Mouse (Mus musculus): ENCODE measurements around the gene Gm13278. TPM values are rescaled to one million over a fixed set of nuclear protein-coding genes. Genes with fewer than 3 reads are reported as not detected.

The Gm13278 gene
- polyA plus RNA-seq (2012; rRNA removed) = not detected in 2 replicates

GRCm38 (mm10) chr4:88791250-88791649 lies at the start of gene Gm13278:
Gene Gm13278, plus strand, starts transcription at chr4:88791550.

DNA sequence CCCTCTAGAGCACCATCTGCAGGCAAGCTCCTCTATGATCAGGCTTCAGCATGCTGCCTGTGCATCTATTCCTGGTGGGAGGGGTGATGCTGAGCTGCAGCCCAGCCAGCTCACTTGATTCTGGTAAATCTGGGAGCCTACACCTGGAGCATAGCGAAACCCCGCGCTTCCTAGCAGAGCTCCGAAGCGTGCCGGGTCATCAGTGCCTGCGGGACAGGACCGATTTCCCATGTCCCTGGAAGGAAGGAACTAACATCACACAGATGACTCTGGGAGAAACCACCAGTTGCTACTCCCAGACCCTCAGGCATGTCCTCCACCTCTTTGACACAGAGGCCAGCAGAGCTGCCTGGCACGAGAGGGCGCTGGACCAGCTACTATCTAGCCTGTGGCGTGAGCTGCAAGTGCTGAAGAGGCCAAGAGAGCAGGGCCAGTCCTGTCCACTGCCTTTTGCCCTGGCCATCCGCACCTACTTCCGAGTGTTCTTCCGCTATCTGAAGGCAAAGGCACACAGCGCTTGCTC lies 36.5 kb upstream of the Gm13278 start, which contains the start of gene Gm13271:
Gene Gm13271 (plus strand): TSS at position 51 of the 523 bp plus-strand sequence.

GRCm38 (mm10) chr4:88759610-88760268 lies 31.6 kb upstream of the Gm13278 start, which contains the start of gene Gm13283:
Gene Gm13283, plus strand, starts transcription at chr4:88760119.

DNA sequence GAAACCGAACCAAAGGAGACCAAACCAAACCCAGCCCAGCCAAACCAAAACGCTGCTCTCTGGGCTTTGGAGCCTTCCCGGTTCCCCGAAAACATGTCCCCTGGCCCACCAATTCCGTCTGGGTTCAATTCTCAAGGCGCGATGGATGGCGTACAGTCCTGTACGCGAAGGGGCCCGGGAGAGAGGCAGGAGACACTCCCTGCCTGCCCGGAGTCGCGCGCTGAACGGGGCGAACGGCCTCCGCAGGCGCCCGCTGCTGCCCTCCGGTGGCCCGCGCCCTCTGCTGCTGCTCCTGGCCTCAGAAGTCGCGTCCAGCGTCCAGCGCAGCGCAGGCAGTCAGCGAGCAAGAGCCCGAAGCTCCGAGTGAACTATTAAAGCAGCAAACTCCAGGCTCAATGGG lies 17.8 kb upstream of the Gm13278 start, which contains the start of gene Gm13290:
Gene Gm13290 (plus strand): TSS at position 301 of the 400 bp plus-strand sequence.

GRCm38 (mm10) chr4:88776622-88777021 lies 14.7 kb upstream of the Gm13278 start, which contains the start of gene Gm13289:
Gene Gm13289, plus strand, starts transcription at chr4:88776922.

GRCm38 (mm10) chr4:88779550-88779949 lies 11.8 kb upstream of the Gm13278 start, which contains the start of gene Gm13272:
Gene Gm13272, plus strand, starts transcription at chr4:88779850.

GRCm38 (mm10) chr4:88781831-88782230 lies 9.5 kb upstream of the Gm13278 start, which contains the start of gene Ifnz:
Gene Ifnz, plus strand, starts transcription at chr4:88782131.

GRCm38 (mm10) chr4:88785409-88785808 lies 5.9 kb upstream of the Gm13278 start, which contains the start of gene Gm13276:
Gene Gm13276, plus strand, starts transcription at chr4:88785709.

DNA sequence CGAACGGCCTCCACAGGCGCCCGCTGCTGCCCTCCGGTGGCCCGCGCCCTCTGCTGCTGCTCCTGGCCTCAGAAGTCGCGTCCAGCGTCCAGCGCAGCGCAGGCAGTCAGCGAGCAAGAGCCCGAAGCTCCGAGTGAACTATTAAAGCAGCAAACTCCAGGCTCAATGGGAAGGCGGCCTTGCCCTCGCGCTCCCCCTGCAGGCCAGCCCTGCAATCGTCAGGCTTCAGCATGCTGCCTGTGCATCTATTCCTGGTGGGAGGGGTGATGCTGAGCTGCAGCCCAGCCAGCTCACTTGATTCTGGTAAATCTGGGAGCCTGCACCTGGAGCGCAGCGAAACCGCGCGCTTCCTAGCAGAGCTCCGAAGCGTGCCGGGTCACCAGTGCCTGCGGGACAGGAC lies 2.9 kb upstream of the Gm13278 start, which contains the start of gene Gm13277:
Gene Gm13277 (plus strand): TSS at position 231 of the 400 bp plus-strand sequence.

GRCm38 (mm10) chr4:88793936-88794675 lies 2.8 kb downstream of the Gm13278 start, which contains the start of gene Gm13275:
Gene Gm13275, plus strand, starts transcription at chr4:88794487.

DNA sequence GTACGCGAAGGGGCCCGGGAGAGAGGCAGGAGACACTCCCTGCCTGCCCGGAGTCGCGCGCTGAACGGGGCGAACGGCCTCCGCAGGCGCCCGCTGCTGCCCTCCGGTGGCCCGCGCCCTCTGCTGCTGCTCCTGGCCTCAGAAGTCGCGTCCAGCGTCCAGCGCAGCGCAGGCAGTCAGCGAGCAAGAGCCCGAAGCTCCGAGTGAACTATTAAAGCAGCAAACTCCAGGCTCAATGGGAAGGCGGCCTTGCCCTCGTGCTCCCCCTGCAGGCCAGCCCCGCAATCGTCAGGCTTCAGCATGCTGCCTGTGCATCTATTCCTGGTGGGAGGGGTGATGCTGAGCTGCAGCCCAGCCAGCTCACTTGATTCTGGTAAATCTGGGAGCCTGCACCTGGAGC lies 5.7 kb downstream of the Gm13278 start, which contains the start of gene Gm13279:
Gene Gm13279 (plus strand): TSS at position 301 of the 400 bp plus-strand sequence.

DNA sequence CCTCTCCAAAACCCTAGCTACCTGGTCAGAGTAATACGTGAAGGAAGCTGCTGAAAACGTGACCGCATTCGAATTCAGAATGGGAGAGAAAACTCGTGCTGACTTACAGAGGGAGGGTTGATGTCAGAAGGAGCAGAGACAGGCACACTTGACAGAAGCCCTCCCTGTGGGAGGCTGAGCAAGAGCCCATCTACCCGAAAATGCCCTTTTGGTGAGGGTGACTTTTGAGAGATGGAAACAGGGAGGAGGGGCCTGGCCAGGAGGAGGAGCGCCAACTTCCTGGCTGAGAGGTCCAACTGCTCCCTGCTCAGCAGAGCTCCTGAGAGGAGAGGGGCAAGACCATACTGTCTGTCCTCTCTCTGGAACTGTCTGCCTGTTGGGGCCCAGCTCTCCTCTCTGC lies 8.0 kb downstream of the Gm13278 start, which contains the start of gene Gm13285:
Gene Gm13285 (plus strand): TSS at position 301 of the 400 bp plus-strand sequence.

GRCm38 (mm10) chr4:88802954-88803353 lies 11.6 kb downstream of the Gm13278 start, which contains the start of gene Gm13287:
Gene Gm13287, plus strand, starts transcription at chr4:88803254.

GRCm38 (mm10) chr4:88805231-88805630 lies 13.9 kb downstream of the Gm13278 start, which contains the start of gene Gm13288:
Gene Gm13288, plus strand, starts transcription at chr4:88805531.

GRCm38 (mm10) chr4:88815928-88816327 lies 24.6 kb downstream of the Gm13278 start, which contains the start of gene Ifna7:
Gene Ifna7, plus strand, starts transcription at chr4:88816228.

GRCm38 (mm10) chr4:88819659-88820058 lies 28.3 kb downstream of the Gm13278 start, which contains the start of gene Ifna11:
Gene Ifna11, plus strand, starts transcription at chr4:88819959.

DNA sequence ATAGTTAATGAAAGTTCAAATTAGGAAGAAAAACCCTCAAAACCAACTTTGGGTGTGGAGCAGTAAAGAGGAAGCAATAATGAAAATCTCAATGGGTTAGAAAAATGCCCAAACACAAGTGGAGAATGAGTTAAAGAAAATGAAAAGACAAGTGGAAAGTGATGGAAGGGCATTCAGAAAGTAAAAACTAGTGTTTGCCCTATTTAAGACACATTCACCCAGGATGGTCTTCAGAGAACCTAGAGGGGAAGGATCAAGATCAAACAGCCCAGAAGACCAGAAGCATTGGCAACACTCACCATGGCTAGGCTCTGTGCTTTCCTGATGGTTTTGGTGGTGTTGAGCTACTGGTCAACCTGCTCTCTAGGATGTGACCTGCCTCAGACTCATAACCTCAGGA lies 35.8 kb downstream of the Gm13278 start, which contains the start of gene Ifna6:
Gene Ifna6 (plus strand): TSS at position 301 of the 400 bp plus-strand sequence.

GRCm38 (mm10) chr4:88835225-88835624 lies 43.9 kb downstream of the Gm13278 start, which contains the start of gene Ifna5:
Gene Ifna5, plus strand, starts transcription at chr4:88835525.

DNA sequence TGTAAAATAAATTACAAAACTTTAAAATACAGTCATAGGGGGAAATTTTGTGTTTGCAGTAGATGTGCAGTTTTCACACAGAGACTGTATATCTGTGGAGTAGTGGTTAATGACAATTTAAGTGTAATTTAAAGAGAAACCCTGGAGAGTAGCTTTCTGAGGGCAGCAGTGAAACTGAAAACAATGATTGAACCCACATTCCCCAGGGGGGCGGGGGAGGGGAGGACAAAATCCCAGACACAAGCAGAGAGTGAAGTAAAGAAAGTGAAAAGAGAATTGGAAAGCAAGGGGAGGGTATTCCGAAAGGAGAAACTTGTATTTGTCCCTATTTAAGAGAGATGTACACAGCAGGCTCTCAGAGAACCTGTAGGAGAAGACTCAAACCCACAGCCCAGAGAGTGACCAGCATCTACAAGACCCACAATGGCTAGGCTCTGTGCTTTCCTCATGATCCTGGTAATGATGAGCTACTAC lies 50.1 kb downstream of the Gm13278 start, which contains the start of gene Ifna4:
Gene Ifna4 (plus strand): TSS at position 424 of the 474 bp plus-strand sequence.

